Mouse (Mus musculus) heart, embryonic 12.5 days (tissue): ENCODE measurements around the gene Ptf1a. TPM values are rescaled to one million over a fixed set of nuclear protein-coding genes. Genes with fewer than 3 reads are reported as not detected.

ENCODE experiments used
- ATAC-seq: fragments of 200-750 bp; cut with Nextera tagmentation; 2 replicates; pipeline ENCODE4 v1.8.0; 2017; ENCODE audit warnings: moderate TSS enrichment, moderate library complexity; ENCODE audit not compliant: insufficient number of reproducible peaks, low FRiP score
- H3K27ac ChIP-seq: fragments of 300-500 bp; sonication (generic); 2 replicates; pipeline ENCODE4 v1.5.1; 2016; ENCODE audit warnings: mild to moderate bottlenecking, moderate library complexity; ENCODE audit not compliant: poor library complexity, severe bottlenecking
- H3K27me3 ChIP-seq: fragments of 300-500 bp; sonication (generic); replicated peaks from 2 replicates; pipeline ENCODE4 v1.6.1; 2016; ENCODE audit warnings: mild to moderate bottlenecking, moderate library complexity
- H3K36me3 ChIP-seq: fragments of 300-500 bp; sonication (generic); 2 replicates; pipeline ENCODE4 v1.6.1; 2016; ENCODE audit warnings: mild to moderate bottlenecking, moderate library complexity
- H3K4me1 ChIP-seq: fragments of 300-500 bp; sonication (generic); replicated peaks from 2 replicates; pipeline ENCODE4 v1.6.1; 2016; ENCODE audit warnings: mild to moderate bottlenecking
- H3K4me2 ChIP-seq: fragments of 300-500 bp; sonication (generic); 2 replicates; pipeline ENCODE4 v1.6.1; 2016; ENCODE audit warnings: mild to moderate bottlenecking, moderate library complexity
- H3K4me3 ChIP-seq: fragments of 300-500 bp; sonication (generic); 2 replicates; pipeline ENCODE4 v1.5.1; 2016; ENCODE audit warnings: mild to moderate bottlenecking
- H3K9ac ChIP-seq: fragments of 300-500 bp; sonication (generic); 2 replicates; pipeline ENCODE4 v1.6.1; 2016; ENCODE audit warnings: mild to moderate bottlenecking, moderate library complexity
- H3K9me3 ChIP-seq: fragments of 300-500 bp; sonication (generic); replicated peaks from 2 replicates; pipeline ENCODE4 v1.6.1; 2016; ENCODE audit warnings: mild to moderate bottlenecking, moderate library complexity
- WGBS: fragments of 180-500 bp; shearing (Covaris S2); methylation state at CpG from one replicate; pipeline ENCODE4 v1.1.7; 2016; 5-methylcytosine and 5-hydroxymethylcytosine counted together
- polyA plus RNA-seq: library from polyadenylated mRNA; unstranded; fragments of >200 nt; fragmentation: Nextera tagmentation; extraction: Ambion mirVana; gene quantifications from 2 replicates; pipeline ENCODE4 v1.2.1, GENCODE M21; 2016

Gene Ptf1a
- not detected in 2 replicates for polyA plus RNA-seq

DNA sequence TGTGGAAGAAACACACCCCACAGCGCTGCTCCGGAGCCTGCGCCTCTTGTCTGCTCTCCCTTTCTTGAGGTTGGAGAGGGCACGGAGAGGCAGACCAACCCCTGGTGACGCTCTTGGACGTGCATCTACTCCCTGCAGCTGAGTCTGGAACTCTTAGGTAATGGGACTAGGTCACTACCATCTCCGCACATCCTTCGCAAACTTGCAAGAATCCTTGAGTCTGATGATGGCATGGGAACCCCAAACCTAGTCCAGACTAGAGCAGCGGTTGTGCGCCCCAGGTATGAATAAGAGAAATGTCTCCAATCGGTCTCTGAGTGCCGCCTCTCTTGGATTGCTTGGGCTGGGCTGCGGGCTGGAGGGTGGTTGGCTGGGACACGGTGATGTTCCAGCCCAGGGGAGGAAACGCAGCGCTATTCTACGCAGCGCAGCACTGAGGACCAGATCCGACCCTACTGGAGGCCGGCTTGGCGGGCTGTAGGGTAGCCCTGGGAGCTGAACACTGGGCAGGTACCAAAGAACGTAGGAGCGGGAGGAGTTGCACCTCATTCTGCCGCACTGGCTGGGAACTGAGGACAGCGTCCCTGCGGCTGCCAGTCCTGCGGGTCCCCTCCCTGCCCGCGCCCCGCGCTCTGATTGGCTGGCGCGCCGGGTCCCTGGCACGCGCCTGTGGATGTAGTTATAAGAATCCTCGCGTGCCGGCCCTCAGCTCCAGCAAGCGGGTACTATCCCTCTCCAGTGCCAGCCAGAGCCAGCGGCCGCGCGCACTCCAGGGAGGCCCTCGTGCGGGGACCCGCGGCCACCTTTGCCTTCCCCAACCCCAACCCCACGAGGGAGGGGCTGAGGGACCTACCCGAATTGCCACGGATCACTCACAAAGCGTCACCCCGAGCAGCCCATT is at the start of gene Ptf1a:
Gene Ptf1a (plus strand): TSS at position 733 of the 901 bp plus-strand sequence.
- Histone ChIP-seq H3K9ac (no peak within 1 kb of the TSS), H3K4me1 (peaks cover 18% of the 10 kb centered on the region), H3K9me3 (no peaks in the 10 kb centered on the region), H3K27ac (no peak within 1 kb of the TSS), H3K36me3 (no peaks in the 10 kb centered on the region), H3K27me3 (peaks cover 92% of the 10 kb centered on the region), H3K4me3 (peak within 1 kb of the TSS; percentile 33), H3K4me2 (peak within 1 kb of the TSS; percentile 57)
- WGBS: under 1% methylated on average over 53 of the region's 53 CpGs
- 0 out of 2 replicates have a peak, but pooled peaks have one; percentile 49 for ATAC-seq

DNA sequence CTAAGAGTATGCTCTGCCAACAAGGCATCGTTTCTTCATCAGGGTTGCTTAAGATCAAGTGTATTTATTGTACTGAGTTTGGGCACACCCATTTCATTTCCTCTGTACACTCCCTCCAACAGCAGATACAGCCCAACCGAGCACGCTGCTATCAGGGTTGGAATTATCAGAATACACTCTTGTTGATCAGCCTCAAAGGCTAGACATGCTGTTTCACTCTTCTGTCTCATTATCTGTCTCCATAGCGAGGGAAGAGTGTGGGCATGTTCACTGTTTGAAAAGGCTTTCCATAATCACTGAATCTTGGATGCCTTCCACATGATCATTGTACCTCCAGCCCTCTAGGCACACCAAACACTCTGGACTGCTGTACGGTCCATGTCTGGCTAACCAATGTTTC is 40.1 kb upstream of the Ptf1a start:
- 55% methylated on average over 5 of the region's 5 CpGs for WGBS
- Histone ChIP-seq H3K4me2 (no peak overlapping the region), H3K9me3 (no peaks in the 10 kb centered on the region; the same call in none of the 2 replicates), H3K36me3 (no peaks in the 10 kb centered on the region), H3K4me1 (no peaks in the 10 kb centered on the region), H3K27ac (no peak overlapping the region), H3K27me3 (no peaks in the 10 kb centered on the region), H3K9ac (no peak overlapping the region), H3K4me3 (no peak overlapping the region)
- no peak for ATAC-seq

DNA sequence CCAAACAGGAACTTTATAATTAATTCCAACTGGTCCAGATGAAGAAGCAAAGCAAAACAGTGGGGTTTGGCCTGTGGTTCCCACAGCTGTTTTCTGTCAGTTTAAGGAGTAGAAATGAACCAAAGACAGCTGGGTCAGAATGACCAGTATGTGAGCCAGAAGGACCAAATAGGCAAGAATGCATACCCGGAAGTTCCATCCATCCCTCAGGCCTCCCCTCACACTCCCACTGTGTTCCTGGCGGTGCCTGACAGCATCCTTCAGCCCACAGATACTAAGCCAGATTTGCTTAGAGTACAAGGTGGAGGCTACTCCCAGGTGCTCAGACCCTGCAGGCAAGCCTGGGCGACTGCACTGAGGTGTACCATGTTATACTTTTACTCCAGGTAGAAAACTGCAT is 38.9 kb upstream of the Ptf1a start:
- no peak for ATAC-seq
- 53% methylated on average over 3 of the region's 3 CpGs for WGBS

DNA sequence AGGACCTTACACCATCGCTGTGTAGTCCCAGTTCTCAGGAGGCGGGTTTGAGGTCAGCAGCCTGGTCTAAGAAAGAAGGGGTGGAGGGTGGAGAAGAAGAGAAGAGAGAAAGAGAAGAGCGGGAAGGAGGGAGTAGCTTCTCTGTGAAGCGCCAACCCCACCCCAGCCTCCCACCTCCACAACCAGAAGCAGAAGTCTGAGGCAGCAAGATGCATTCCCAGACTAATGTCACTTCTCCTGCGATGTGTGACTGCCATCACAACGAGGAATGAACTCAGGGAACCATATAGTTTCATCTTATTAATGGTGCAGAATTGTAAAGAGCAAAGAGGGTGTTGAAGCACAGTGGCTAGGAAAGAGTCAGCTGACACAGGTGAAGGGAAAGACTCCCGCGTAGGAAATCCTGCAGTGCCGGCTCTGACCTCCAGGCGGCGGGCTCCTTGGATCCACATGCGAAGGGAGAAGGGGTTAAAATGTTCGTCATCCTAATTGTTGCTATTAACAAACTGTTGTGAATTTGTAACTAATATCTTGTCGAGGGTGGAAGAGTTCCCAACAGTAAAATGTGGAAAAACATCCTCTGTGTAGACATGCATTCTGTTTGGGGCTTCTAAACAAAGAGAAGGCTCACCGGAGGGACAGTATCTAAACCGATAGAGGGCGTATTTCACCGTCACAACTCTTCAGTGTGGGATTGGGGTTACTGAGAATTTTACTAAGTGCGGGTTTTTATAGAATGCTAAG is 31.1 kb upstream of the Ptf1a start:
- peak overlapping the region; percentile 61 for H3K4me2 ChIP-seq
- peaks cover 25% of the 10 kb centered on the region for H3K27me3 ChIP-seq
- H3K9me3 ChIP-seq: no peaks in the 10 kb centered on the region; the same call in 1 of the 2 replicates
- no peak overlapping the region for H3K27ac ChIP-seq
- peak overlapping the region; percentile 29 for H3K4me3 ChIP-seq
- ATAC-seq: no peak
- H3K9ac ChIP-seq: no peak overlapping the region; the same call in 1 of the 2 replicates
- peaks cover 3% of the 10 kb centered on the region; the same call in 1 of the 2 replicates for H3K4me1 ChIP-seq
- no peaks in the 10 kb centered on the region for H3K36me3 ChIP-seq
- 17% methylated on average over 19 of the region's 19 CpGs for WGBS

More for the DNA sequence above, 38.9 kb upstream of the Ptf1a start:
- H3K4me3 ChIP-seq: no peak overlapping the region
- no peak overlapping the region for H3K9ac ChIP-seq
- no peaks in the 10 kb centered on the region for H3K36me3 ChIP-seq
- no peak overlapping the region for H3K4me2 ChIP-seq
- no peaks in the 10 kb centered on the region; the same call in none of the 2 replicates for H3K9me3 ChIP-seq
- no peak overlapping the region for H3K27ac ChIP-seq
- H3K4me1 ChIP-seq: no peaks in the 10 kb centered on the region
- H3K27me3 ChIP-seq: no peaks in the 10 kb centered on the region

DNA sequence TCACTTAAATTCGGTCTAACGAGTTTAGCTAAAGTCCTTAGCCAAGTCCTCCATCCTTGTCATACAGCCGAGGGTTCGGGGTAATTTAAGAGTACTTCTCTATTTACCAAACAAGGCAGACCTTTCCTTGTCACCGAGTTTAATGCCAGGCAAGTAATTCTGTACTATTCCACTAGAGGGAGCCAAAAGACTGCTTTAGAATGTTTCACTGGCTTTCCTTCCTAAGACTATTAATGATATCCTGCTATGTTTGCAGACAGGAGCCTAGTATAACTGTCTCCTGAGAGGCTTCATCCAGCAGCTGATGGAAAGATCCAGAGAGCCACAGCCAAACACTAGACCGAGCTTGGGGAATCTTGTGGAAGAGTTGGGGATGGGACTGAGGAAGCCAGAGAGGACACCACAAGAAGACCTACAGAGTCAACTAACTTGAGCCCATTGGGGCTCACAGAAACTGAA is 30.4 kb upstream of the Ptf1a start:
- Histone ChIP-seq H3K4me2 (peak overlapping the region; percentile 61), H3K4me3 (peak overlapping the region; percentile 29), H3K9ac (no peak overlapping the region; the same call in 1 of the 2 replicates), H3K36me3 (no peaks in the 10 kb centered on the region), H3K9me3 (no peaks in the 10 kb centered on the region; the same call in 1 of the 2 replicates), H3K27me3 (peaks cover 31% of the 10 kb centered on the region), H3K4me1 (peaks cover 3% of the 10 kb centered on the region; the same call in 1 of the 2 replicates), H3K27ac (no peak overlapping the region)
- WGBS: 3% methylated on average over 6 of the region's 6 CpGs
- ATAC-seq: no peak

DNA sequence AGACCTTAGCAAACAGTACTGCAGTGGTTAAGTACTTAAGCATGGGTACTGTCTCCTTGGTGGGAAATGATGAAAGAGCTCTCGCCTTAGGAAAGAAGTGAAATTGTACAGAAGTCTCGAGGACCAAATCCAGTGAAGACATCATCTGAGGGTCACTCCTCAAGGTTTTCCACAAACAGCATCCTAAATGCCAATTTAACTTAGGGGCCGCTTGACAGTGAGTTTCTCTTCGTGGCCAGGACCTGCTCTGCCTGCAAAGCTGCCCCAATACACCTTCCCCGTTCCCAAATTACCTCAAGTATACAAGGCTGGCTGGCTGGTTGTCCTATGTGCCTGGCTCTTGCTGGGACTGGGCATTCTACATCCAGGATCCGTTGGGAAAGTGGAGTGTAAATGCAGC is 29.4 kb upstream of the Ptf1a start:
- Histone ChIP-seq H3K4me2 (no peak overlapping the region), H3K4me1 (peaks cover 3% of the 10 kb centered on the region; the same call in 1 of the 2 replicates), H3K27ac (no peak overlapping the region), H3K9ac (no peak overlapping the region; the same call in 1 of the 2 replicates), H3K36me3 (no peaks in the 10 kb centered on the region), H3K4me3 (no peak overlapping the region), H3K9me3 (no peaks in the 10 kb centered on the region), H3K27me3 (peaks cover 38% of the 10 kb centered on the region)
- no peak for ATAC-seq
- WGBS: 59% methylated on average over 6 of the region's 6 CpGs

DNA sequence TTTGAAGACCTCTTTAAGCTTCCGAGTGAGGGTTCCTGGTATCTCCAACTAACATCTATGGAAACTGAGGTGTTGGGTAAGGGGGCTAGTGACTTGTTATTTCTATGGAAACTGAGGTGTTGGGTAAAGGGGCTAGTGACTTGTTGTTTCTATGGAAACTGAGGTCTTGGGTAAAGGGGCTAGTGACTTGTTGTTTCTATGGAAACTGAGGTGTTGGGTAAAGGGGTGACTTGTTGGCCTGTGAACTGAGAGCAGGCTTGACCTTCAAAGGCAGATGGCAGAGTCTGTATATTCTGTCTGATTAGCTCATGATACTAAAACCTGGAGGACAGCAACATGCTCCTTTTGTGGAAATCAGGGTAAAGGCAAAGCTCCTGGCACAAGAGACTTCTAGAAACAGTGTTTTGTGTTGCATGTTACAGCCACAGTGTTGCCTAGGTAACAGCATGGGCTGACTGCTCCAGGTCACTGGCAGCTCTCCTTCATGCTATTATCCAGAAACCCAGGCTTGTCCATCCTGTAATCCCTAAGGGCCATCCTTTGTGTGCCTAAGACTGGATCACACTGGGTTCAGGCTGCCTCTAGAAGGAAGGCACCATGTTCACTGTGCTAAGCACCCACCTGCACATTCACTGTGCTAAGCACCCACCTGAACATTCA is 25.6 kb upstream of the Ptf1a start:
- WGBS: 39% methylated on average over 1 of the region's 1 CpGs
- H3K27ac ChIP-seq: no peak overlapping the region
- no peak overlapping the region for H3K4me2 ChIP-seq
- H3K4me1 ChIP-seq: peaks cover under 1% of the 10 kb centered on the region; the same call in 1 of the 2 replicates
- no peak overlapping the region for H3K4me3 ChIP-seq
- no peaks in the 10 kb centered on the region for H3K9me3 ChIP-seq
- no peak overlapping the region for H3K9ac ChIP-seq
- H3K36me3 ChIP-seq: no peaks in the 10 kb centered on the region
- peaks cover 57% of the 10 kb centered on the region for H3K27me3 ChIP-seq
- no peak for ATAC-seq

DNA sequence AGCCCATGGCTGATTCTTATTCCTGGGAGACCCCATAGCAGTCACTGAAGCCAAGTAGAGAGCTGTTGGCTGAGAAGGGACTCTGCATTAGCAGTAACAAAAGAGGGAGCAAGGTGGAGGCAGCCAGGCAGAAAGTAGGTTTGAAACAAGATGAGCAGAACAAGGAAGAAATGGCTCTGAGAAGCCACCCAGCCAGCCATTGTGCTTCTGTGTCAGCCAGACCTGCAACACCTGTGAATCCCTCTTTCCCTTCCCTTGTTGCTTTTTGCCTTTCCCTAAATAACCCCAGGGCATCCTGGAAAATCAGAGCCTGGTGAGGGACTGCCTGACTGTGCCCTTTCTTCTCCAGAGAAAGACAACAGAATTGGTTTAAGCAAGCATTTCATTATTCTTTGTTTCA is 23.2 kb upstream of the Ptf1a start:
- Histone ChIP-seq H3K36me3 (no peaks in the 10 kb centered on the region), H3K4me2 (no peak overlapping the region), H3K27ac (no peak overlapping the region), H3K9ac (no peak overlapping the region), H3K4me3 (no peak overlapping the region), H3K4me1 (no peaks in the 10 kb centered on the region), H3K9me3 (no peaks in the 10 kb centered on the region), H3K27me3 (peaks cover 62% of the 10 kb centered on the region)
- no peak for ATAC-seq

DNA sequence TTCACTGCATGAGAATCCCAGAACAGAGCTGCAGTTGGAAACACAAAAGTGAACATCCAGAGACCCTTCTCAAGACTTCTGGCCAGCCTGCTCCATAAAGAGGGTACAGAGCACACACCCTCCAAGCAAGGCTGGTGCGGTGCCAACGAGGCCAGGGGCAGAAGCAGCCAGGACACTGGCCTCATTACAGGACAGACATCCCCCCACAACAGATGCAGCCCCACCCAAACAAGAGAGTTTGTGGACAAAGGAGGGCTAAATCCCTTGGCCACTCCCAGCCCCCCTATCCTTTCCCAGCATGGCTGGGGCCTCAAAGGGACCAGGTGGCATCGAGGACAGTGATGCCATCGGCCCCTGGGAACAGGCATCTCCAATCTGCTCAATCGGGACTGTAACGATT is 22.4 kb upstream of the Ptf1a start:
- no peak overlapping the region for H3K4me3 ChIP-seq
- no peaks in the 10 kb centered on the region for H3K4me1 ChIP-seq
- no peak overlapping the region for H3K9ac ChIP-seq
- 74% methylated on average over 6 of the region's 6 CpGs for WGBS
- no peak overlapping the region for H3K4me2 ChIP-seq
- H3K27me3 ChIP-seq: peaks cover 68% of the 10 kb centered on the region
- ATAC-seq: no peak
- H3K27ac ChIP-seq: no peak overlapping the region
- H3K9me3 ChIP-seq: no peaks in the 10 kb centered on the region
- no peaks in the 10 kb centered on the region for H3K36me3 ChIP-seq

DNA sequence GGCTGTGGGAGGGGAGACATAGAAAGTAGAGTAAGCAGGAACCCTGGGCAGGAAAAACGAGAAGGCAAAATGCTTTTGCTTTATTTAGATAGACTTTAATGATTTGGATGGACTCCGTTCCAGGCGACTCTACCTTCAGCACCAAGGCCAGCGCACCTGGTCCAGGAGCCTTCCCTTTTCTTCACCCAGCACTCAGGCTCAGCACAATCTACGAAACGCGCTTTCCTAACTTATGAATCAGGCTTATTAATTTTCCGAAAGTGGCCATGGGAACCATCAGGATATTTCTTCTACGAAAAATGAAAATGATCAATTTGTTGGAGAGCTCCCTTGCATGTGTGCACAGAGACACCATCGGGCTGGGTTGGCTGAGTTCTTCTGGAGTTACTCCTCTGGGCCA is 16.4 kb upstream of the Ptf1a start:
- 4% methylated on average over 10 of the region's 10 CpGs for WGBS
- Histone ChIP-seq H3K27ac (no peak overlapping the region), H3K9me3 (0 out of 2 replicates have a peak, but pooled peaks cover 2% of the 10 kb centered on the region), H3K27me3 (peaks cover 86% of the 10 kb centered on the region), H3K4me1 (peaks cover 15% of the 10 kb centered on the region), H3K4me3 (no peak overlapping the region), H3K36me3 (no peaks in the 10 kb centered on the region), H3K4me2 (no peak overlapping the region), H3K9ac (no peak overlapping the region)
- no peak for ATAC-seq
